Mouse (Mus musculus) stomach, embryonic 15.5 days (tissue): Measurements from ENCODE around the gene Acsl1. TPM values are rescaled to one million over a fixed set of nuclear protein-coding genes. Genes with fewer than 3 reads are reported as not detected.

ENCODE experiments used
- ATAC-seq: fragments of 200-750 bp; cut with Nextera tagmentation; 2 replicates; pipeline ENCODE4 v1.8.0; 2017; ENCODE audit warnings: low read depth, moderate number of reproducible peaks, moderate TSS enrichment; ENCODE audit not compliant: insufficient read depth, low FRiP score
- H3K27ac ChIP-seq: fragments of 300-500 bp; sonication (generic); 2 replicates; pipeline ENCODE4 v1.5.1; 2015; ENCODE audit warnings: mild to moderate bottlenecking, inconsistent platforms
- H3K27me3 ChIP-seq: fragments of 300-500 bp; sonication (generic); replicated peaks from 2 replicates; pipeline ENCODE4 v1.6.1; 2015; ENCODE audit warnings: inconsistent platforms
- H3K36me3 ChIP-seq: fragments of 300-500 bp; sonication (generic); 2 replicates; pipeline ENCODE4 v1.6.1; 2015; ENCODE audit warnings: inconsistent platforms
- H3K4me1 ChIP-seq: fragments of 300-500 bp; sonication (generic); 2 replicates; pipeline ENCODE4 v1.6.1; 2015; ENCODE audit warnings: inconsistent platforms
- H3K4me2 ChIP-seq: fragments of 300-500 bp; sonication (generic); 2 replicates; pipeline ENCODE4 v1.6.1; 2015; ENCODE audit warnings: mild to moderate bottlenecking, inconsistent platforms
- H3K4me3 ChIP-seq: fragments of 300-500 bp; sonication (generic); replicated peaks from 2 replicates; pipeline ENCODE4 v1.5.1; 2015; ENCODE audit warnings: inconsistent platforms
- H3K9ac ChIP-seq: fragments of 300-500 bp; sonication (generic); 2 replicates; pipeline ENCODE4 v1.6.1; 2015; ENCODE audit warnings: inconsistent platforms
- H3K9me3 ChIP-seq: fragments of 300-500 bp; sonication (generic); 2 replicates; pipeline ENCODE4 v1.6.1; 2016; ENCODE audit warnings: inconsistent platforms
- WGBS: fragments of 180-500 bp; shearing (Covaris S2); methylation state at CpG from one replicate; pipeline ENCODE4 v1.1.7; 2015; 5-methylcytosine and 5-hydroxymethylcytosine counted together
- polyA plus RNA-seq: library from polyadenylated mRNA; unstranded; fragments of >200 nt; fragmentation: Nextera tagmentation; extraction: Ambion mirVana; gene quantifications from 2 replicates; pipeline ENCODE4 v1.2.1, GENCODE M21; 2015

Acsl1 gene
- polyA plus RNA-seq, 1 experiment from 2014 or later, result 25.7 TPM

GRCm38 (mm10) chr8:46512538-46512937 is 41.7 kb downstream of the Acsl1 start:
- peak; percentile 43; the same call in 1 of the 2 replicates for ATAC-seq

DNA sequence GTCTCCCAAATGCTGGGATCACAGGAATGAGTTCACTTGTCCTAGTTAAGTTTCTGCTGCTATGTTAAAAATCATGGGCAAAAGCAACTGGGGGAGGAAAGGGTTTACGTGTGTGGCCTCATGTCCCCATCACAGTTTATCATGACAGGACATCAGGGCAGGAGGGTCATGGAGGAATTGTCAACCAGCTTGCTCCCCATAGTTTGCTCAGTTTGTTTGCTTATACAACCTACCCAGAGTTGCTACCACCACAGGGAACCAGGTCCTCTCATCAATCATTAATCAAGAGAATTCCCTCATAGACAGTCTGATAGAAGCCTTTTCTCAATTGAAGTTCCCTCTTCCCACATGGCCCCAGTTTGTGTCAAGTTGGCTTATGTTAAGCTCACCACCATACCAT is 43.2 kb downstream of the Acsl1 start:
- Histone ChIP-seq H3K4me3 (no peak overlapping the region), H3K9me3 (no peaks in the 10 kb centered on the region), H3K27me3 (no peaks in the 10 kb centered on the region), H3K4me1 (no peaks in the 10 kb centered on the region), H3K4me2 (no peak overlapping the region), H3K27ac (no peak overlapping the region), H3K9ac (no peak overlapping the region), H3K36me3 (no peaks in the 10 kb centered on the region)
- WGBS, result 62% methylated on average over 1 of the region's 1 CpGs
- no peak for ATAC-seq

More at GRCm38 (mm10) chr8:46512538-46512937, 41.7 kb downstream of the Acsl1 start:
- Histone ChIP-seq H3K9me3 (no peaks in the 10 kb centered on the region), H3K27me3 (no peaks in the 10 kb centered on the region), H3K4me3 (no peak overlapping the region), H3K27ac (no peak overlapping the region), H3K36me3 (no peaks in the 10 kb centered on the region), H3K9ac (no peak overlapping the region), H3K4me1 (no peaks in the 10 kb centered on the region), H3K4me2 (no peak overlapping the region)
- WGBS, result 32% methylated on average over 8 of the region's 8 CpGs

DNA sequence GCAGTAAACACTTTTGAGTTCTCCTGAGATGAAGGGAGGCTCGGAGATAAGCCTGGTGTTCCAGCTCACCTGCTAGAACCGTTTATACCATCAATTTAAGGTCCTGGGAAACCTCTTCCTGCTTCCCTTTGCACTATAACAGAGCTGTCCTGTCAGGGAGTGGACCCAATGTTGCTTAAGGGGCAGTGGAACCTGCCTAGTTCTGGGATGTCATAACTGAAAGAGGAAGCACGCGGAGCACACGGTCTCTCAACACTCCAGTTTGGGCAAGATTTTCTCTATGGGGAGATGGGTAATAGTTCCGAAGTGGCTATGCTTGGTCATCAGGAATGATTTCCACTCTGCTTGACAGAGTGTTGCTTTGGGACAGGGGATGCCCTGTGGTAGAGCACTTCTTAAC is 49.8 kb downstream of the Acsl1 start:
- no peak for ATAC-seq
- Histone ChIP-seq H3K4me2 (no peak overlapping the region), H3K4me3 (no peak overlapping the region), H3K9me3 (no peaks in the 10 kb centered on the region), H3K27me3 (no peaks in the 10 kb centered on the region), H3K4me1 (no peaks in the 10 kb centered on the region), H3K27ac (no peak overlapping the region), H3K9ac (no peak overlapping the region), H3K36me3 (0 out of 2 replicates have a peak, but pooled peaks cover 4% of the 10 kb centered on the region)
- WGBS, result 82% methylated on average over 6 of the region's 6 CpGs

GRCm38 (mm10) chr8:46526098-46526497 is 55.3 kb downstream of the Acsl1 start:
- no peak overlapping the region for H3K4me3 ChIP-seq
- no peak for ATAC-seq
- H3K36me3 ChIP-seq, result 0 out of 2 replicates have a peak, but pooled peaks cover 4% of the 10 kb centered on the region

GRCm38 (mm10) chr8:46526821-46527220 is 56.0 kb downstream of the Acsl1 start:
- peaks cover 3% of the 10 kb centered on the region; the same call in 1 of the 2 replicates for H3K4me1 ChIP-seq
- no peak for ATAC-seq
- H3K36me3 ChIP-seq, result 0 out of 2 replicates have a peak, but pooled peaks cover 4% of the 10 kb centered on the region
- 63% methylated on average over 10 of the region's 10 CpGs for WGBS
- no peaks in the 10 kb centered on the region for H3K9me3 ChIP-seq
- no peak overlapping the region for H3K4me3 ChIP-seq
- H3K27ac ChIP-seq, result no peak overlapping the region
- no peaks in the 10 kb centered on the region for H3K27me3 ChIP-seq
- H3K4me2 ChIP-seq, result no peak overlapping the region
- no peak overlapping the region for H3K9ac ChIP-seq

More at GRCm38 (mm10) chr8:46526098-46526497, 55.3 kb downstream of the Acsl1 start:
- Histone ChIP-seq H3K4me2 (no peak overlapping the region), H3K4me1 (peaks cover 3% of the 10 kb centered on the region; the same call in 1 of the 2 replicates), H3K27ac (no peak overlapping the region), H3K27me3 (no peaks in the 10 kb centered on the region), H3K9me3 (no peaks in the 10 kb centered on the region), H3K9ac (no peak overlapping the region)
- WGBS, result 87% methylated on average over 8 of the region's 8 CpGs

DNA sequence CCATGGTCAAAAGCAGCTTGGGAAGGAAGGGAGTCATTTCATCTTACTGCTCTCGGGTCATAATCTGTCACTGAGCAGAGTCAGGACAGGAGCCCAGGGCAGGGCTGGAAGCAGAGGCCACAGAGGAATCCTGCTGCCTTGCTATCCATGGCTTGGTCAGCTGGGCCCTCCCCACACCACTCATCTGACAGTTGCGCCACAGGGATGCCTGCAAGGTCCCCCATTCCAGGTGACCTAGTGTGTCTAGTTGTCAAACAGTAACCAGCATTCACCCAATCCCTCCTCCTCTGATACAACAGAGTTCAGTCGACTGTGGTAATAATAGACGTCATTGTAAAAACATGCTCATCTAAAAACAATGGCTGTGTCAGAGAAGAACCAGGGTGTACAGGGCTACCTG is 58.7 kb downstream of the Acsl1 start:
- ATAC-seq, result peak; percentile 27; the same call in 1 of the 2 replicates
- no peak overlapping the region for H3K27ac ChIP-seq
- WGBS, result 74% methylated on average over 4 of the region's 4 CpGs
- H3K36me3 ChIP-seq, result no peaks in the 10 kb centered on the region
- H3K27me3 ChIP-seq, result no peaks in the 10 kb centered on the region
- H3K9ac ChIP-seq, result no peak overlapping the region
- no peak overlapping the region for H3K4me2 ChIP-seq
- H3K4me1 ChIP-seq, result peaks cover 3% of the 10 kb centered on the region; the same call in 1 of the 2 replicates
- H3K4me3 ChIP-seq, result no peak overlapping the region
- no peaks in the 10 kb centered on the region for H3K9me3 ChIP-seq

GRCm38 (mm10) chr8:46530541-46530940 is 59.7 kb downstream of the Acsl1 start:
- Histone ChIP-seq H3K9me3 (no peaks in the 10 kb centered on the region), H3K4me2 (no peak overlapping the region), H3K4me1 (peaks cover 3% of the 10 kb centered on the region; the same call in 1 of the 2 replicates), H3K4me3 (no peak overlapping the region), H3K27me3 (no peaks in the 10 kb centered on the region), H3K36me3 (no peaks in the 10 kb centered on the region), H3K27ac (no peak overlapping the region), H3K9ac (no peak overlapping the region)
- ATAC-seq, result no peak
- WGBS, result 57% methylated on average over 4 of the region's 4 CpGs

DNA sequence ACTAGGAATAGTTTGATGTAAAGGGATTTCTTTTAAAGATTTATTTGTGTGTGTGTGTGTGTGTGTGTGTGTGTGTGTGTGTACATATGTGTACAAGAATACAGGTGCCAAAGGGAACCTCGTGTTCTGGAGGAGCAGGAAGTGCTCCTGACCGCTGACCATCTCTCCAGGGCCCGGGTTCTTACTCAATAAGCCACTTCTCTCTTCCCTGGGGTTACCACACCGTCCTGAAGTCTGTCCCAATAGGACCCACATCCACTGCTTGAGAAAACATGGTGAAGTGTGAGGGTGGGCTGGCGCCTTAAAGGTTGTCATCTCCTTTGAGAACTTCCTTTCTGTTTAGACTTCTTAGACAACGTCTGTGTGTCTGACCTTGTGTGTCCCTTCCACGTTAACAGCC is 63.1 kb downstream of the Acsl1 start:
- H3K4me2 ChIP-seq, result no peak overlapping the region
- no peaks in the 10 kb centered on the region for H3K9me3 ChIP-seq
- H3K4me3 ChIP-seq, result no peak overlapping the region
- 84% methylated on average over 7 of the region's 7 CpGs for WGBS
- ATAC-seq, result no peak
- no peak overlapping the region for H3K9ac ChIP-seq
- H3K4me1 ChIP-seq, result no peaks in the 10 kb centered on the region
- no peak overlapping the region for H3K27ac ChIP-seq
- no peaks in the 10 kb centered on the region for H3K36me3 ChIP-seq
- no peaks in the 10 kb centered on the region for H3K27me3 ChIP-seq

- no peaks in the 10 kb centered on the region for H3K9me3 ChIP-seq
- 48% methylated on average over 5 of the region's 5 CpGs for WGBS
- H3K4me3 ChIP-seq, result no peak overlapping the region
- H3K9ac ChIP-seq, result no peak overlapping the region
- ATAC-seq, result peak; percentile 90
- H3K36me3 ChIP-seq, result no peaks in the 10 kb centered on the region
- H3K4me2 ChIP-seq, result no peak overlapping the region
- H3K27me3 ChIP-seq, result no peaks in the 10 kb centered on the region
- H3K27ac ChIP-seq, result no peak overlapping the region
- H3K4me1 ChIP-seq, result peaks cover 12% of the 10 kb centered on the region; the same call in 1 of the 2 replicates
Observed at GRCm38 (mm10) chr8:46539701-46540100, 68.9 kb downstream of the Acsl1 start.

DNA sequence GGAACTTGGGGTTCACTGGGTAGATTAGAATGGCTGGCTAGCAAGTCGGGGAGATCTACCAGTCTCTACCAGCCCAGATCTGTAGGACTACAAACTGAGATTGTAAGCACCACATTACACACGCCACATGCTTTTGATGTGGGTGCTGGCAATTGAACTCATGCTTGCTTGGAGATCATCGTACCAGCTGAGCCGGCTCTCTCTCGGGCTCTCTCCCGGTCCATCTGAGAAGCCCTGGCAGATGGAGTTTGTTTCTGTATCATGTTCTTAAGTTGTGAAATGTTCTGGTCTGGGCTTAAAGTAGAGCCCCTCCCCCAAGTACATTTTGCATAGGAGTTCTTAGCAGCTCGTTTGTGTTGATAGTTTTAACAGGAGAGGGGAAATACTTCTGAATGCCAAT is 72.4 kb downstream of the Acsl1 start:
- Histone ChIP-seq H3K27me3 (no peaks in the 10 kb centered on the region), H3K4me1 (peaks cover 12% of the 10 kb centered on the region; the same call in 1 of the 2 replicates), H3K9me3 (no peaks in the 10 kb centered on the region), H3K4me2 (no peak overlapping the region), H3K4me3 (no peak overlapping the region), H3K27ac (no peak overlapping the region), H3K9ac (no peak overlapping the region), H3K36me3 (no peaks in the 10 kb centered on the region)
- 71% methylated on average over 7 of the region's 7 CpGs for WGBS
- ATAC-seq, result no peak

GRCm38 (mm10) chr8:46543662-46544061 is 72.8 kb downstream of the Acsl1 start:
- Histone ChIP-seq H3K27ac (no peak overlapping the region), H3K4me2 (no peak overlapping the region), H3K4me1 (peaks cover 12% of the 10 kb centered on the region; the same call in 1 of the 2 replicates), H3K27me3 (no peaks in the 10 kb centered on the region), H3K36me3 (no peaks in the 10 kb centered on the region), H3K4me3 (no peak overlapping the region), H3K9me3 (no peaks in the 10 kb centered on the region), H3K9ac (no peak overlapping the region)
- WGBS, result 43% methylated on average over 6 of the region's 6 CpGs
- no peak for ATAC-seq

GRCm38 (mm10) chr8:46545854-46546253 is 75.0 kb downstream of the Acsl1 start:
- Histone ChIP-seq H3K9me3 (no peaks in the 10 kb centered on the region), H3K27ac (no peak overlapping the region), H3K4me3 (no peak overlapping the region), H3K9ac (no peak overlapping the region), H3K4me1 (peaks cover 6% of the 10 kb centered on the region; the same call in 1 of the 2 replicates), H3K36me3 (no peaks in the 10 kb centered on the region), H3K27me3 (no peaks in the 10 kb centered on the region), H3K4me2 (no peak overlapping the region)
- no peak for ATAC-seq
- 85% methylated on average over 5 of the region's 5 CpGs for WGBS
